Mouse (Mus musculus): ENCODE measurements around the gene Rnf7. TPM values are rescaled to one million over a fixed set of nuclear protein-coding genes. Genes with fewer than 3 reads are reported as not detected.
"Not testable (repeated sequence)": the region's sequence is repeated elsewhere in the genome, so short reads cannot be mapped to it uniquely, and the experiment has no call there.

The Rnf7 gene
- 326 and 346 TPM in 2 replicates for polyA plus RNA-seq (2012; rRNA removed)

DNA sequence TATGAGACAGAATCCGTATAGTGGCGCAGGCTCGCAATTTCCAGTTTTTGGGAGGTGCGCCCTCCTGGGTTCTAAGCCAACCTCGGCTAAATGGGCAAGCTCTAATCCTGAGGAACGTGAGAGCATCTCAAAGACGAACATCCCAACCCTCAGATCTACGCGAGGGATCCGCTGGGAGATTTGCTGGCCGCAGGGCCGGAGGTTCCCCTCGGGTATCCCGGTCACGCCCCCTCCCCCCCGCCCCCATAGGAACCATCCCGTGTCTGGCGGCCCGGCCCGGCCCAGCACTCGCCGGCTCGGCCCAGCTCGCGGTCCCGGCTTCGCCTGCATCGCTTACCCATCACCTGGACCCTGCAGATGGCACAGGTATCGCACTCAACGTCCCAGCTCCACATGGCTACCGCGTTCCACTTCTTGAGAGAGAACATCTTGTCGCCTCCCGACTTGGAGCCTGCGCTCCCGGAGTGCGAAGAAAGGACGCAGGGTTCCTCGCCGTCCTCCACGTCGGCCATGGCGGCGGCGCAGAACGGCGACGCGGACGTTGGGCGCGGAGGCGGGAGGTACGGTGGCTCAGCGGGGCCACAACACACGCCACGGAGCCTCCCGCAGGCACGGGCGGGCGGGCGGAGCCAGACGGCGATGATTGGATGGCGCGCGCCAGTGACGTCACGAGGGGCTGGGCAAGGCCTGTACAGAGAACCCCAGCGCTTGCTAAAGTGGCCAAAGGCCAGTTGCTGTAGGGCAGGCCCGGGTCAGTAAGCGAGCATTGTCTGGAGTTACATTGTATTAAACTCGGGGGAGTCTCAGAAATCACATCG lies at the start of gene Rnf7:
Gene Rnf7 (minus strand): TSS at position 605 of the 818 bp plus-strand sequence.
- no peaks in the 10 kb centered on the region for H3K27me3 ChIP-seq (ENCODE audit: control insufficient read depth, insufficient read depth, low read length)
- H3K27ac ChIP-seq (ENCODE audit: insufficient read depth, low read length) = peak within 1 kb of the TSS; percentile 55; the same call in 1 of the 2 replicates
- peak within 1 kb of the TSS; percentile 66 for H3K4me3 ChIP-seq (replicated peaks; ENCODE audit: insufficient read depth, low read depth, low read length)
- DNase-seq = peak; percentile 99
- under 1% methylated on average over 74 of the region's 74 CpGs for WGBS
- H3K4me1 ChIP-seq (ENCODE audit: control insufficient read depth, insufficient read depth, low read length) = no peaks in the 10 kb centered on the region; the same call in 1 of the 2 replicates
- TF ChIP-seq CTCF (IDR thresholded peaks at IDR 0.05; ENCODE audit: borderline replicate concordance, insufficient read depth, low read depth, low read length) = no peak
- TF ChIP-seq POLR2A (IDR thresholded peaks at IDR 0.05; ENCODE audit: borderline replicate concordance, insufficient read depth, low read length) = peak; percentile 63

DNA sequence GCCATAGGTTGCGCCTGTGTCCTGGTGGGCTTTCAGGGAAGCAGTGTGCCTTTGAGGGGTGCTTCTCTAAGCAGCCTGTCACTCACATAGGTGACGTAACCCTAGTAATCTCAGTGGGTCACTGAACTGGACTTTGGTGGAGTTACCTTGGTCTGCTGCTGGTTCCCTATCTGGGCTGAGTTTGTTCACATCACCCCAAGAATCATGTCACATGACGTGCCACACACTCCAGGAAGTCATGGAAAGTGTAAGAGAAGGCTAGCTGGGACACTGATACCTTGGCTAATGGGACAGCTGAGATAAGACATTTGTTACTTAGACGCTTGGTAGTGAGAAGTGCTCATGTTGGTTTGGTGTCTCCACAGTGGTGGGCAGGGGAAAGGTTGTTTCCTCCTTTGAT lies 47.5 kb upstream of the Rnf7 start:
- H3K4me1 ChIP-seq (ENCODE audit: control insufficient read depth, insufficient read depth, low read length) = peaks cover 3% of the 10 kb centered on the region; the same call in 1 of the 2 replicates

DNA sequence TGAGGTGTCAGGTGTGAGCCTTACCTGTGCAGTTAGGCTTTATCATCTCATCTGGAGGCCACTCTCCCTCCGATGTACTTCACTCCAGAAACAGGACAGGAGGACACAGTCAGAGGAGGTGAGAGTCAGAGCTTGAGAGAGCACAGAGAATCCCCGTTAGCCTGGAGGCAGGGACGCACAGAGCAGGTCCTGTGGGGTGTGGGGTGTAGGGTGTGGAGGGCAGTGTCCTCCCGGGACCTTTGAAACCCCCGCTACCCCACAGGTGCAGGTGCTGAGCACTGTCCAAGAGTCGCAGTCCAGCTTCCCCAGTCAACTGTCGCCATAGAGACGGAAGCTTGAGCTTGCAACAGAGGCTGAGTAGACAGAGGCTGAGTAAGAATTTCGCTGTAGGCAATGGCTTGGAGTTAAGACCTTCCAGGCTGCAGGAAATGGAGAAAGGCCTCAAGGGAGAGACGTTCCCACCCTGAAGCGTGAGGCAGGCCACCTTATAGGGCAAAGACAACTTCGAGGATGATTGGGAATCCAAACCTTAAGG lies 46.6 kb upstream of the Rnf7 start, which contains the start of gene Gm28729:
Gene Gm28729 (minus strand): TSS at position 293 of the 535 bp plus-strand sequence.
- Histone ChIP-seq H3K27me3 (ENCODE audit: control insufficient read depth, insufficient read depth, low read length) (no peaks in the 10 kb centered on the region), H3K4me3 (replicated peaks; ENCODE audit: insufficient read depth, low read depth, low read length) (no peak within 1 kb of the TSS), H3K4me1 (ENCODE audit: control insufficient read depth, insufficient read depth, low read length) (peaks cover 2% of the 10 kb centered on the region; the same call in 1 of the 2 replicates), H3K27ac (ENCODE audit: insufficient read depth, low read length) (no peak within 1 kb of the TSS)
- 51% methylated on average over 12 of the region's 12 CpGs for WGBS
- no peak for DNase-seq
- TF ChIP-seq POLR2A (IDR thresholded peaks at IDR 0.05; ENCODE audit: borderline replicate concordance, insufficient read depth, low read length) = no peak
- no peak for TF ChIP-seq CTCF (IDR thresholded peaks at IDR 0.05; ENCODE audit: borderline replicate concordance, insufficient read depth, low read depth, low read length)

More for the DNA sequence above, 47.5 kb upstream of the Rnf7 start:
- no peaks in the 10 kb centered on the region for H3K27me3 ChIP-seq (ENCODE audit: control insufficient read depth, insufficient read depth, low read length)
- DNase-seq = no peak
- TF ChIP-seq POLR2A (IDR thresholded peaks at IDR 0.05; ENCODE audit: borderline replicate concordance, insufficient read depth, low read length) (no peak), CTCF (IDR thresholded peaks at IDR 0.05; ENCODE audit: borderline replicate concordance, insufficient read depth, low read depth, low read length) (no peak)
- no peak overlapping the region for H3K4me3 ChIP-seq (replicated peaks; ENCODE audit: insufficient read depth, low read depth, low read length)
- no peak overlapping the region for H3K27ac ChIP-seq (ENCODE audit: insufficient read depth, low read length)
- WGBS = 94% methylated on average over 4 of the region's 4 CpGs

DNA sequence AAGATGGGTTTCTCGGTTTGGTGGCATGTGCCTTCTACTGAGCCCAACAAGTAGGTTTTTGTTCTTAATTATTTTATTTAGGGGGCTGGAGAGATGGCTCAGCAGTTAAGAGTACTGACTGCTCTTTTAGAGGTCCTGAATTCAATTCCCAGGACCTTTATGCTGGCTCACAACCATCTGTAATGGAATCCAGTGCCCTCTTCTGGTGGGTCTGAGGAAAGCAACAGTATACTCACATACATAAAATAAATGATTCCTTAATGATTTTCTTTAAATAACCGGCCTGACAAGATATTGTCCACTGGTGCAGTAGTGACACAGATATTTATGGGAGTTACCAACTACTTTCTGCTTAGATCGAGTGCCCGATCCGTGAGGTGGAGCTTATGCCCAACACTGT lies 44.7 kb upstream of the Rnf7 start:
- Histone ChIP-seq H3K4me1 (ENCODE audit: control insufficient read depth, insufficient read depth, low read length) (no peaks in the 10 kb centered on the region), H3K27me3 (ENCODE audit: control insufficient read depth, insufficient read depth, low read length) (no peaks in the 10 kb centered on the region; the same call in 1 of the 2 replicates), H3K27ac (ENCODE audit: insufficient read depth, low read length) (no peak overlapping the region), H3K4me3 (replicated peaks; ENCODE audit: insufficient read depth, low read depth, low read length) (no peak overlapping the region)
- DNase-seq = no peak
- 93% methylated on average over 5 of the region's 5 CpGs for WGBS
- TF ChIP-seq POLR2A (IDR thresholded peaks at IDR 0.05; ENCODE audit: borderline replicate concordance, insufficient read depth, low read length) (no peak), CTCF (IDR thresholded peaks at IDR 0.05; ENCODE audit: borderline replicate concordance, insufficient read depth, low read depth, low read length) (no peak)

DNA sequence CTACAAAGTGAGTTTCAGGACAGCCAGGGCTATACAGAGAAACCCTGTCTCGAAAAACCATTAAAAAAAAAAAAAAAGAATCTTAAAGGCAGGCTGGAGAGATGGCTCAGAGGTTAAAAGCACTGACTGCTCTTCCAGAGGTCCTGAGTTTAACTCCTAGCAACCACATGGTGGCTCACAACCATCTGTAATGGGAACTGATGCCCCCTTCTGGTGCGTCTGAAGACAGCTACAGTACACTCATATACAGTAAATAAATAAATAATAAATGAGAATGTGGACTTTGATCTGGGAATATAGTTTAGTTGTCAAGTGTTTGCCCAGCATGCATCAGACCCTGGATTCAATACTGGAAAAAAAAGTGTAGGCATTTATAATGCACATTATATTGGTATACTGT lies 43.1 kb upstream of the Rnf7 start:
- H3K4me3 ChIP-seq (replicated peaks; ENCODE audit: insufficient read depth, low read depth, low read length); H3K27me3 ChIP-seq (ENCODE audit: control insufficient read depth, insufficient read depth, low read length); H3K27ac ChIP-seq (ENCODE audit: insufficient read depth, low read length); H3K4me1 ChIP-seq (ENCODE audit: control insufficient read depth, insufficient read depth, low read length); DNase-seq: not testable (repeated sequence)
- 77% methylated on average over 2 of the region's 2 CpGs for WGBS

DNA sequence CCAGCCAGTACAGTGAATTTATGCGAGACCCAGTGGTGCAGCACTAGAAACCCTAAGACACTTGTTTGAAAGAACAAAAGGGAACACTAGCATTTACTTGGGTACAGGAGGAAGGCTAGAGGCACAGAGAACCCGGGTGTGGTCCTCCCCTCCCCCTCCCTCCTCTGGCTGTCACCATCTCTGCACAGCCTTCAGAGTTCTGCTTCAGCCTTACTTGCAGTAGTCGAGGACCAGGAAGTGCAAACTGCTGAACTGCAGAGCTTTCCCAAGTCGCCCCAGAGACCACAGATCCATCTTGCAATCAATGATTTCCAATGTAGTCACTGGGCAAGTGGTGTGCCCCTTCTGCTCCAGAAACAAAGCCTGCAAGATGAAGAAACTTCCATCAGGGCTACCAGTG lies 39.0 kb upstream of the Rnf7 start:
- no peak for TF ChIP-seq POLR2A (IDR thresholded peaks at IDR 0.05; ENCODE audit: borderline replicate concordance, insufficient read depth, low read length)
- TF ChIP-seq CTCF (IDR thresholded peaks at IDR 0.05; ENCODE audit: borderline replicate concordance, insufficient read depth, low read depth, low read length) = no peak
- H3K27ac ChIP-seq (ENCODE audit: insufficient read depth, low read length) = no peak overlapping the region
- WGBS = 31% methylated on average over 4 of the region's 4 CpGs
- H3K4me3 ChIP-seq (replicated peaks; ENCODE audit: insufficient read depth, low read depth, low read length) = no peak overlapping the region
- no peak for DNase-seq
- H3K4me1 ChIP-seq (ENCODE audit: control insufficient read depth, insufficient read depth, low read length) = no peaks in the 10 kb centered on the region
- no peaks in the 10 kb centered on the region; the same call in 1 of the 2 replicates for H3K27me3 ChIP-seq (ENCODE audit: control insufficient read depth, insufficient read depth, low read length)

DNA sequence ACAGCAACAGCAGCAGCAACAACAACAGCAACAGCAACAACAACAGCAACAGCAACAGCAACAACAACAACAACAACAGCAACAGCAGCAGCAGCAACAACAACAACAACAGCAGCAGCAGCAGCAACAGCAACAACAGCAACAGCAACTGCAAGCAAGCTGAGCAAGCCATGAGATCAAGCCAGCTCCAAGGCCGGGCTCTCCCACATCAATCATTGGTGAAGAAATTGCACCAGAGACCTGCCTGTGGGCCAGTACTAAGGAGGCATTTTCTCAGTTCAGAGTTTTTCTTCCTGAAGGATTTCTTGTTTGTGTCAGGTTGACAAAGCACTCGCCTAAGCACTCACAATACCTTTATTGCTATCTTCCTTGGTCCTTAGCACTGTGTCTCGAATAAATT lies 38.3 kb upstream of the Rnf7 start:
- TF ChIP-seq CTCF (IDR thresholded peaks at IDR 0.05; ENCODE audit: borderline replicate concordance, insufficient read depth, low read depth, low read length) (no peak), POLR2A (IDR thresholded peaks at IDR 0.05; ENCODE audit: borderline replicate concordance, insufficient read depth, low read length) (no peak)
- Histone ChIP-seq H3K27ac (ENCODE audit: insufficient read depth, low read length) (no peak overlapping the region), H3K4me3 (replicated peaks; ENCODE audit: insufficient read depth, low read depth, low read length) (no peak overlapping the region), H3K4me1 (ENCODE audit: control insufficient read depth, insufficient read depth, low read length) (no peaks in the 10 kb centered on the region), H3K27me3 (ENCODE audit: control insufficient read depth, insufficient read depth, low read length) (no peaks in the 10 kb centered on the region; the same call in 1 of the 2 replicates)
- DNase-seq = no peak
- WGBS = 79% methylated on average over 3 of the region's 3 CpGs

DNA sequence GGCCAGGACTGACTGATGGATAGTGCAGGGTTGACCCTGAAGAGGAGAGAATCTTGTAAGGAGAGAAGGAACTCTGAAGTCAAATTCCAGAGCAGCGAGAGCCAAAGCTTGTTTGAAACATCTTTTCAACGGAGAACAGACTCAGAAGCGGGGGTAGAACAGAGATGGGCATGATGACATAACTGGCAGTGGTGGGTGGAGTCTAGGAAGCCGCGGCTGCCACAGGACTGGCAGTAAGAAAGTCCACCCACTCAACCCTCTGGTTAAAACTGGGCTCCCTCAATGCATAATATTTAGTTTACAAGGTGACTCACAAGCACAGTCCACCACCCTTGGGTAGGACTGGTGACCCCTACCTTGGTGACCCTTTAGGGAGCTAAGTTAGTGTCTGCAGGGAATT lies 37.3 kb upstream of the Rnf7 start:
- Histone ChIP-seq H3K4me3 (replicated peaks; ENCODE audit: insufficient read depth, low read depth, low read length) (no peak overlapping the region), H3K4me1 (ENCODE audit: control insufficient read depth, insufficient read depth, low read length) (no peaks in the 10 kb centered on the region), H3K27ac (ENCODE audit: insufficient read depth, low read length) (no peak overlapping the region), H3K27me3 (ENCODE audit: control insufficient read depth, insufficient read depth, low read length) (no peaks in the 10 kb centered on the region; the same call in 1 of the 2 replicates)
- 78% methylated on average over 5 of the region's 5 CpGs for WGBS
- no peak for DNase-seq
- no peak for TF ChIP-seq CTCF (IDR thresholded peaks at IDR 0.05; ENCODE audit: borderline replicate concordance, insufficient read depth, low read depth, low read length)
- no peak for TF ChIP-seq POLR2A (IDR thresholded peaks at IDR 0.05; ENCODE audit: borderline replicate concordance, insufficient read depth, low read length)

Data from cerebellum, adult 2 months (tissue).